In genomic region chr4:44012376-44013367, GRCm38 (mm10) we compare ENCODE assay signal across 8 mouse cellular contexts. TPM values are rescaled to one million over a fixed set of nuclear protein-coding genes. Genes with fewer than 3 reads are reported as not detected.
A peak's percentile ranks its signal among the peaks of the same experiment; 100 is the strongest.
DNase-seq lines count a peak whose midpoint lies in the region; ATAC-seq and TF ChIP-seq lines count a peak whose summit lies in the region.

No protein-coding gene starts in this region.

- TF ChIP-seq CTCF in liver, adult 2 months (IDR thresholded peaks at IDR 0.05; ENCODE audit: low read depth, low read length): no peak

- WGBS in heart, embryonic 11.5 days (ENCODE audit: insufficient replicate concordance): under 1% methylated on average over 77 of the region's 77 CpGs
- WGBS in kidney, embryonic 16.5 days: under 1% methylated on average over 77 of the region's 77 CpGs
- under 1% methylated on average over 77 of the region's 77 CpGs for WGBS in liver, adult 2 months

- H3K27ac ChIP-seq in heart, embryonic 11.5 days (ENCODE audit: low read depth, low read length): peak overlapping the region; percentile 74
- H3K27ac ChIP-seq in kidney, embryonic 16.5 days (ENCODE audit: low read length): peak overlapping the region; percentile 81
- peak overlapping the region; percentile 59 for H3K27ac ChIP-seq in liver, adult 2 months (replicated peaks; ENCODE audit: insufficient read depth, low read depth, low read length)

- peak overlapping the region; percentile 88 for H3K4me2 ChIP-seq in heart, embryonic 11.5 days
- H3K4me2 ChIP-seq in kidney, embryonic 16.5 days (replicated peaks; ENCODE audit: low read depth, low read length): peak overlapping the region; percentile 89
- H3K4me2 ChIP-seq in myocyte (ENCODE audit: low read depth): peak overlapping the region; percentile 98

- H3K4me3 ChIP-seq in heart, embryonic 11.5 days (ENCODE audit: low read depth, low read length): peak overlapping the region; percentile 94
- H3K4me3 ChIP-seq in kidney, embryonic 16.5 days (ENCODE audit: low read length): peak overlapping the region; percentile 86
- H3K4me3 ChIP-seq in liver, adult 2 months (ENCODE audit: insufficient read depth, low read depth, low read length): peak overlapping the region; percentile 81
- H3K4me3 ChIP-seq in myocyte: peak overlapping the region; percentile 83

- TF ChIP-seq POLR2A in liver, adult 2 months (IDR thresholded peaks at IDR 0.05; ENCODE audit: extremely low read depth, insufficient read depth, low read length): peak; percentile 68
- peak; percentile 86 for TF ChIP-seq POLR2A in myocyte (IDR thresholded peaks at IDR 0.05; ENCODE audit: insufficient read length, low read depth)

- peaks cover 11% of the 10 kb centered on the region for H3K4me1 ChIP-seq in heart, embryonic 11.5 days (ENCODE audit: control insufficient read depth, insufficient read depth, low read length)
- peaks cover 46% of the 10 kb centered on the region for H3K4me1 ChIP-seq in kidney, embryonic 16.5 days (ENCODE audit: insufficient read depth, low read length)
- H3K4me1 ChIP-seq in liver, adult 2 months (ENCODE audit: control insufficient read depth, insufficient read depth, low read length): peaks cover 17% of the 10 kb centered on the region

- H3K36me3 ChIP-seq in heart, embryonic 11.5 days (ENCODE audit: control insufficient read depth, insufficient read depth, low read length): no peaks in the 10 kb centered on the region; the same call in 1 of the 2 replicates
- H3K36me3 ChIP-seq in kidney, embryonic 16.5 days (ENCODE audit: insufficient read depth, low read length): no peaks in the 10 kb centered on the region
- no peaks in the 10 kb centered on the region for H3K36me3 ChIP-seq in liver, adult 2 months (ENCODE audit: control insufficient read depth, insufficient read depth, low read length)
- H3K36me3 ChIP-seq in myocyte (ENCODE audit: control insufficient read depth, insufficient read depth): no peaks in the 10 kb centered on the region
- no peaks in the 10 kb centered on the region for H3K36me3 ChIP-seq in splenic B cell, adult 2 months (ENCODE audit: control insufficient read depth, insufficient read depth, low read length, poor library complexity, severe bottlenecking)

- peak overlapping the region; percentile 97 for H3K9ac ChIP-seq in heart, embryonic 11.5 days (ENCODE audit: low read depth, low read length)
- peak overlapping the region; percentile 85 for H3K9ac ChIP-seq in kidney, embryonic 16.5 days (replicated peaks; ENCODE audit: low read length)
- peak overlapping the region; percentile 94 for H3K9ac ChIP-seq in liver, adult 2 months (ENCODE audit: low read depth, low read length)

- peaks cover 41% of the 10 kb centered on the region for H3K79me2 ChIP-seq in liver, adult 2 months (ENCODE audit: control insufficient read depth, insufficient read depth, low read length)
- peaks cover 51% of the 10 kb centered on the region for H3K79me2 ChIP-seq in myocyte (ENCODE audit: control insufficient read depth, insufficient read depth)

- peak overlapping the region; percentile 87 for H3ac ChIP-seq in myocyte (ENCODE audit: control insufficient read depth, insufficient read length)

- no peaks in the 10 kb centered on the region for H3K9me3 ChIP-seq in heart, embryonic 11.5 days (replicated peaks; ENCODE audit: control insufficient read depth, low read length)
- H3K9me3 ChIP-seq in kidney, embryonic 16.5 days (ENCODE audit: low read length): no peaks in the 10 kb centered on the region

- peak; percentile 100 for ATAC-seq in erythroblast, adult 5-6 weeks (replicated peaks; ENCODE audit: low FRiP score, poor library complexity, severe bottlenecking)
- peak; percentile 98 for ATAC-seq in heart, embryonic 11.5 days (replicated peaks; ENCODE audit: insufficient number of reproducible peaks, low FRiP score, low TSS enrichment)
- ATAC-seq in kidney, embryonic 16.5 days (ENCODE audit: low FRiP score, low TSS enrichment): peak; percentile 97

- DNase-seq in B cell, adult 2 months: peak; percentile 82 to 83
- DNase-seq in brain, adult 2 months (ENCODE audit: low read depth, low spot score): peak; percentile 99
- peak; percentile 94 for DNase-seq in liver, adult 2 months (ENCODE audit: extremely low read depth, low read depth, low spot score)
- DNase-seq in splenic B cell, adult 2 months (ENCODE audit: low read depth, low spot score): peak; percentile 91

- no peaks in the 10 kb centered on the region for H3K27me3 ChIP-seq in heart, embryonic 11.5 days (ENCODE audit: control insufficient read depth, insufficient read depth, low read length)
- no peaks in the 10 kb centered on the region for H3K27me3 ChIP-seq in kidney, embryonic 16.5 days (ENCODE audit: insufficient read depth, low read length)
- H3K27me3 ChIP-seq in liver, adult 2 months (ENCODE audit: control insufficient read depth, insufficient read depth, low read length): no peaks in the 10 kb centered on the region
- no peaks in the 10 kb centered on the region for H3K27me3 ChIP-seq in myocyte (ENCODE audit: control insufficient read depth, insufficient read depth, insufficient read length)
- H3K27me3 ChIP-seq in splenic B cell, adult 2 months (ENCODE audit: control insufficient read depth, insufficient read depth, low read length, poor library complexity, severe bottlenecking): no peaks in the 10 kb centered on the region

TF ChIP-seq in myocyte, 11 proteins besides CTCF, POLR2A, EP300 and RAD21:
- TF ChIP-seq TCF12 (IDR thresholded peaks at IDR 0.05; ENCODE audit: insufficient read depth, poor library complexity, severe bottlenecking): no peak
- TF ChIP-seq SRF (IDR thresholded peaks at IDR 0.05; ENCODE audit: control insufficient read depth, insufficient read length, low read depth): peak; percentile 69
- peak; percentile 85 for TF ChIP-seq USF1 (IDR thresholded peaks at IDR 0.05; ENCODE audit: low read depth)
- peak; percentile 97 for TF ChIP-seq POLR2AphosphoS2 (IDR thresholded peaks at IDR 0.05; ENCODE audit: insufficient read length, low read depth)
- TF ChIP-seq TCF3 (IDR thresholded peaks at IDR 0.05; ENCODE audit: insufficient read length, low read depth): no peak
- TF ChIP-seq CEBPB (IDR thresholded peaks at IDR 0.05; ENCODE audit: insufficient read depth, poor library complexity, severe bottlenecking): no peak

RNA-seq across cellular contexts. Expression of gene Clta, which starts 8.4 kb away (rescaled TPM):
- total RNA-seq in erythroblast, adult 5-6 weeks (2015; ENCODE audit: low replicate concordance): 79.6 and 87.6 TPM in 2 replicates
- total RNA-seq in erythroblast, adult 5-6 weeks (2017; ENCODE audit: low replicate concordance): 85.4 and 105 TPM in 2 replicates
- 157 and 162 TPM in 2 replicates for polyA plus RNA-seq in heart, embryonic 11.5 days (2014; fragmentation: Nextera tagmentation; extraction: Ambion mirVana)
- 225 and 232 TPM in 2 replicates for polyA plus RNA-seq in kidney, embryonic 16.5 days (2015; fragmentation: Nextera tagmentation; extraction: Ambion mirVana)
- total RNA-seq in liver, adult 2 months (2014; rRNA removed): 166 and 191 TPM in 2 replicates
- polyA plus RNA-seq in liver, adult 2 months (2012; rRNA removed): 116 and 154 TPM in 2 replicates
- 273 TPM for polyA plus RNA-seq in myocyte (2012; fragmentation: generic; extraction: Trizol)

RNA-seq across cellular contexts. Expression of gene Ccin, which starts 29.4 kb away (rescaled TPM):
- total RNA-seq in erythroblast, adult 5-6 weeks (2015; ENCODE audit: low replicate concordance): not detected in 2 replicates
- total RNA-seq in erythroblast, adult 5-6 weeks (2017; ENCODE audit: low replicate concordance): not detected in 2 replicates
- polyA plus RNA-seq in heart, embryonic 11.5 days (2014; fragmentation: Nextera tagmentation; extraction: Ambion mirVana): not detected in 2 replicates
- polyA plus RNA-seq in kidney, embryonic 16.5 days (2015; fragmentation: Nextera tagmentation; extraction: Ambion mirVana): not detected in 2 replicates
- total RNA-seq in liver, adult 2 months (2014; rRNA removed): not detected in 2 replicates
- not detected in 2 replicates for polyA plus RNA-seq in liver, adult 2 months (2012; rRNA removed)
- 0.22 TPM for polyA plus RNA-seq in myocyte (2012; fragmentation: generic; extraction: Trizol)

RNA-seq across cellular contexts. Expression of gene Glipr2, which starts 55.5 kb away (rescaled TPM):
- 10.8 and 19.2 TPM in 2 replicates for total RNA-seq in erythroblast, adult 5-6 weeks (2015; ENCODE audit: low replicate concordance)
- 26.5 and 30.4 TPM in 2 replicates for total RNA-seq in erythroblast, adult 5-6 weeks (2017; ENCODE audit: low replicate concordance)
- polyA plus RNA-seq in heart, embryonic 11.5 days (2014; fragmentation: Nextera tagmentation; extraction: Ambion mirVana): 112 and 136 TPM in 2 replicates
- 82.1 and 86.3 TPM in 2 replicates for polyA plus RNA-seq in kidney, embryonic 16.5 days (2015; fragmentation: Nextera tagmentation; extraction: Ambion mirVana)
- total RNA-seq in liver, adult 2 months (2014; rRNA removed): 0.83 and 2.0 TPM in 2 replicates
- 0.67 and 1.2 TPM in 2 replicates for polyA plus RNA-seq in liver, adult 2 months (2012; rRNA removed)
- 113 TPM for polyA plus RNA-seq in myocyte (2012; fragmentation: generic; extraction: Trizol)

Comparison
In these comparisons a context has a peak if more than half of its experiments do, and no peak if none do; other contexts are left out.
1. Peak in every context shown above with its lines: DNase-seq, ATAC-seq, H3K4me3 ChIP-seq and H3K27ac ChIP-seq.
2. RNA of gene Glipr2, which starts 55.5 kb away (polyA plus RNA-seq): 113 TPM in myocyte (single experiment), 112 to 136 TPM in heart, embryonic 11.5 days and 82.1 to 86.3 TPM in kidney, embryonic 16.5 days; 0.67 to 1.2 TPM in liver, adult 2 months; every median in the first group is over 10 times any median in the second.